Mouse (Mus musculus) brown adipose tissue, adult 24 weeks (tissue): ENCODE data around the gene Terf2. TPM values are rescaled to one million over a fixed set of nuclear protein-coding genes. Genes with fewer than 3 reads are reported as not detected.

ENCODE experiments used
- H3K27ac ChIP-seq: fragments of 200-500 bp; replicated peaks from 2 replicates; pipeline ENCODE4 v1.5.1; 2012; ENCODE audit warnings: low read depth, mild to moderate bottlenecking, low read length
- H3K4me1 ChIP-seq: fragments of 200-500 bp; 2 replicates; pipeline ENCODE4 v1.6.1; 2012; ENCODE audit warnings: low read length, mixed read lengths; ENCODE audit not compliant: control insufficient read depth, insufficient read depth, insufficient read length
- H3K4me3 ChIP-seq: fragments of 200-500 bp; 2 replicates; pipeline ENCODE4 v1.5.1; 2012; ENCODE audit warnings: low read depth, mild to moderate bottlenecking, low read length, moderate library complexity; ENCODE audit not compliant: insufficient read depth
- polyA plus RNA-seq: library from polyadenylated mRNA; stranded (reverse); fragments of >200 nt; gene quantifications from 2 replicates; pipeline ENCODE4 v1.2.4, GENCODE M21; 2012; ENCODE audit not compliant: missing spikeins, insufficient read depth, insufficient read length

Gene Terf2
- polyA plus RNA-seq, 1 experiment, result 9.0 TPM

GRCm38 (mm10) chr8:107121681-107122291 lies 25.4 kb upstream of the Terf2 start:
- no peak overlapping the region for H3K27ac ChIP-seq
- H3K4me1 ChIP-seq, result peaks cover 7% of the 10 kb centered on the region; the same call in 1 of the 2 replicates
- H3K4me3 ChIP-seq, result no peak overlapping the region

DNA sequence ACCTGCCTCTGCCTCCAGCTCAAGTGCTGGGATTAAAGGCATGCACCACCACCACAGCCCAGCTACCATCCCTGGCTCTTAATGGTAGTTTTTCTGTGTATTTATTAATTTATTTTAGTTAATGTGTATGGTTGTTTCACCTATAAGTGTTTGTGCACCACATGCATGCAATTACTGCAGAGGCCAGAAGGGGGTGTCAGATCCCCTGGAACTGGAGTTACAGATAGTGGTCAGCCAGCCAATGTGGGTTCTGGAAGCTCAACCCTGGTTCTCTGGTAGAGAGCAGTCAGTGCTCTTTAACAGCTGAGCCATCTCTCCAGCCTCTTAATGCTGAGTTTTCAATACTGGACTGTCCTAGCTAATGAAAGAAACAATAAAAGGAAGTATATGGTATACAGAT lies 24.5 kb upstream of the Terf2 start:
- H3K27ac ChIP-seq, result no peak overlapping the region
- no peak overlapping the region for H3K4me3 ChIP-seq
- peaks cover 7% of the 10 kb centered on the region; the same call in 1 of the 2 replicates for H3K4me1 ChIP-seq

DNA sequence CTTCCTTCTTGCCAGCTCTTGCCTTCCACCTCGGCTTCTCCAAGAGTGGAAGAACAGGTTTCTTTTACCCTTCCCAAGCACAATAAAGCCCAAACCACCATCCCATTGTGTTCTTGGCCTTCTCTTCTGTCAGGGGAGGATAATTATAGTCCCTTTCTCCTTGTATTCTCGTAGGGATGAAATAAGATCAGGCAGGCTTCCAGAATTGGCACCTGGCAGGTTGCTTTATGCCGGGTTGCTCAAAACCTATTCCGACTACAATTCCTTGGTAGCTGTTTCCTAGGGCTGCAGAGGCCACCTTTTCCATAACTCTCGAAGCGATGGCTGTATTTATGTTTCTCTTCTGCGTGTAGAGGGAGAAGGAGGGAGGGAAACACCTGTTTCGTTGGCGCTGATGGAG lies 23.1 kb upstream of the Terf2 start:
- no peak overlapping the region for H3K4me3 ChIP-seq
- H3K27ac ChIP-seq, result peak overlapping the region; percentile 5; the same call in 1 of the 2 replicates
- H3K4me1 ChIP-seq, result peaks cover 10% of the 10 kb centered on the region; the same call in 1 of the 2 replicates

DNA sequence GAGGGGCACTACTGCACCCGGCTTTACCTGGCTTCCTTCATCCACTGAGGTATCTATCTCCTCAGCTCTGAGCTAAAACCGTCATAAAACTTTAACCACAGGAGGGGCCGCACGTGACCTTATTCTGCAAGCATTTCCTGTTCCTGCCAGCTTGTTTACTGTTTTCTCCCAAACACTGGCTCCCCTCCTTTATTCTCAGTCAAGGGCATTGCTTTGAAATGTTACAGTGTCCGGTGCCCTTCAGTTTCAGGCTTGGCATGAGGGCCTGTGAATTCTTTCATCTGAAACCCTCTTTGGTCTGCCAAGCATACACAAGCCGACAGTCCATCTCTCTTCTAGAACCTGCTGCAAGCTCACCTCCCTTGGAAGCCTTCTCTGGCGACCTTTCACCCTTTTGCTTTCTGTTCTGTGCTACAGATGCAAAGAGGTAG lies 22.5 kb upstream of the Terf2 start:
- peak overlapping the region; percentile 5; the same call in 1 of the 2 replicates for H3K27ac ChIP-seq
- no peak overlapping the region for H3K4me3 ChIP-seq
- H3K4me1 ChIP-seq, result peaks cover 10% of the 10 kb centered on the region; the same call in 1 of the 2 replicates

DNA sequence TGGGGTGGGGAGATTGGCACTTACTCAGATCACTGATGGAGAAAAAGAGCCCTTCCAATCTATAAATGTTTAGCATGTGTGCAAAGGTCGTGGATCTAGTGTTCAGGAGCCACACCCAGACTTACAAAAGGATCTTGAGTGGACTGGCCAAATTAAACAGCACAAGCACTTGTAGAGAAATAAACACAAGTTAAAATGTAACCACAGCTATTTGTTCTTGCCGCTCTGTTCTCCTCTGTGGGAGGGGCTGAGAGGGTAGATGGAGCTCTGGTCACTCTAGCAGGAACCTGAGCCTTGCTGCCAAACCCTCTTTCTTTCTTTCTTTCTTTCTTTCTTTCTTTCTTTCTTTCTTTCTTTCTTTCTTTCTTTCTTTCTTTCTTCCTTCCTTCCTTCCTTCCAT lies 20.7 kb upstream of the Terf2 start:
- H3K27ac ChIP-seq, result no peak overlapping the region
- peaks cover 10% of the 10 kb centered on the region; the same call in 1 of the 2 replicates for H3K4me1 ChIP-seq
- no peak overlapping the region for H3K4me3 ChIP-seq

- no peak overlapping the region for H3K27ac ChIP-seq
Observed at GRCm38 (mm10) chr8:107116023-107116422, 19.7 kb upstream of the Terf2 start.

DNA sequence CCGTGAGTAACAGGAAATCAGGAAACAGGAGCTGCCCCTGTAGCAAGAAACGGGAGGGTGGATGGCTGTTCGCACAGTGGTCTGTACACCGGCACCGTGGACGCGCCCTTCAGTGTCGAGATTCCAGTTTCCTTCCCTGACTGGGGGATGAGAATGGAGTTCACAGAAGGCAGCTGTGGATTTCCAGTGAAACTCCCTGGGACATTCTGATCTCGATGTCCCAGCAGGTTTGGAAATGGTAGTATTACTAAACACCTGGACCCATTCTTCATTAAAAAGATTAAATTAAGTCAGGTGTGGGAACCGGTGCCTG lies 18.6 kb upstream of the Terf2 start:
- peak overlapping the region; percentile 7 for H3K4me3 ChIP-seq
- H3K27ac ChIP-seq, result peak overlapping the region; percentile 16
- peaks cover 10% of the 10 kb centered on the region; the same call in 1 of the 2 replicates for H3K4me1 ChIP-seq

More at GRCm38 (mm10) chr8:107116023-107116422, 19.7 kb upstream of the Terf2 start:
- H3K4me1 ChIP-seq, result peaks cover 10% of the 10 kb centered on the region; the same call in 1 of the 2 replicates
- H3K4me3 ChIP-seq, result no peak overlapping the region

DNA sequence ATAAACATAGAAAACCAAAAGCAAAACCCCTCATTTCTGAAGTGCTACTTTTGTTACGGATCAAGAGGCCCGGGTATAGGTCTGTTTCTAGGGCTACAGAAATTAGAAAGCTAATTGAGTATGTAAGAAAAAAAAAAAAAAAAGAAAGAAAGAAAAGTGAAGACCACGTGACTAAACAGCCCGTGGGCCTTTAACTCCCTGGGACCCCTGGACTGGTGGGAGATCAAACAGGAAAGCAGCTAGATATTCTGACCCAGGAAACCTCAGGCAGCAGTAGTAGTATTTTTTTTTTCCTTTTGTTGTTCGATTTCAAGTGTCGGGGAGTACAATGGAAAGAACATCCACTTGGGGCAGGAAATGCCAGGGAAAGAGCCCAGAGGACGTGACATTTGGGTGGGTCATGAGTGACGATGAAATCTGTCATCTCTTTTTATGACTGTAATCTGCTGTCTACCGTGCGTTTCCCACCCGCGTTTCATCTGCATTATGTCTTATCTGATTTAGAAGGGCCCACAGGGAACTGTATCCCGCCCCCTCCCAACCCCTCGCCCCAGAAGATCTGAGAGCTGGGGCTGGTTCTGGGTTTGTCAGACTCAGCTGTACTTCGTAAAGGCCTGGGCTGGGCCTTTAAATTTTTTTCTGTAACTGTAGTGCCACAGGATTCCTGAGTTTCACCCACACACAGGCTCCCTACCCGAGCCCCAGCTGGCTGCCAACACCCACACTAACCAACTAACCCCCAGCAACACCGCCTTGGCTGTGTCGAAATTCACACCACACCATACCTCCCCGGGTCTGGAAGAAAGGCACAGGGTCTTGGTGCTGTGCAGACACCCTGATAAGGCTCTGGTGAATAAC lies 18.0 kb upstream of the Terf2 start:
- Histone ChIP-seq H3K4me3 (peak overlapping the region; percentile 7), H3K4me1 (peaks cover 7% of the 10 kb centered on the region; the same call in 1 of the 2 replicates), H3K27ac (peak overlapping the region; percentile 16)

DNA sequence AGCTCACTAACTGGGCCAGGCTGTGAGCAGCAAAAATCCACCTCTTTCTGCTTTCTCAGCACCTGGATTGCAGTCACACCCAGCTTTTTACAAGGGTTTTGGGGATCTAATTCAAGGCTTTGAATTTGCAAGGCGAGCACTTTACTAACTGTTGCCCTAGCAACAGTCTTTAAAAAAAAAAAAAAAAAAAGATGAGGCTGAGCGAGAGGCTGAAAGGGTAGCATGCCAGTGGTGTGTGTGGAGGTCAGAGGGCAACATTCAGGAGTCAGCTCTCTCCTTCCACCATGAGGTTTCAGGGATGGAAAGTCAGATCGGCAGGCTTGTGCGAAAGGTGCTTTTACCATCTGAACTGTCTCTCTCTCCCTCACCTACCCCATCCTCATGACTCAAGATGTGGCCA lies 16.9 kb upstream of the Terf2 start:
- H3K27ac ChIP-seq, result no peak overlapping the region
- 0 out of 2 replicates have a peak, but pooled peaks cover 3% of the 10 kb centered on the region for H3K4me1 ChIP-seq
- no peak overlapping the region for H3K4me3 ChIP-seq

DNA sequence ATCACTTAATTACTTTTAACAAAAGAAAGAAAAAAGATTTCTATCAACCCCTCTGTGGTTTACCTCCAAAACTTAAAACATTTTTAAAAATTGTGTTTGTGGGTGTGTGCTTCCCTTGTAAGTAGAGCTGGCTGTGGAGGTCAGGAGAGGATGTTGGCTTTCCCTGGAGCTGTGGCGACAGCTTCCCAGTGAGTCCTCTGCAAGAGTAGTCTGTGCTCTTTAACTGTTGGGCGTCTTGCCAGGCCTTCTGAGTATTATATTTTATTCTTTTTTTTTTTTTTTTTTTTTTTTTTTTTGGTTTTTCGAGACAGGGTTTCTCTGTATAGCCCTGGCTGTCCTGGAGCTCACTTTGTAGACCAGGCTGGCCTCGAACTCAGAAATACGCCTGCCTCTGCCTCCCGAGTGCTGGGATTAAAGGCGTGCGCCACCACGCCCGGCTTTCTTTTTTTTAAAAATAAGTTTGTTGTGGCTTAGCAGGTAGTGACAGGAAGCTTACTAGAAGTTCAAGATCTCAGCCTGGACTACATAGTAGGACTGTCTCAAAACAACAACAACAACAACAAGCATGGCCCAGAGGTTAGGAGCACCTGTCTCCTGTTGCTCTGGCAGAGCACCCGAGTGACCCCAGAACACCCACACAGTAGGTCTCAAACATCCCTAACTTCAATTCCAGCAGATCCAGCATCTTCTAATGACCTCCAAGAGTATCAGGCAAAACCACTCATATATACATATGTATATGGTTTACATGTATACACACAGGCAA lies 15.2 kb upstream of the Terf2 start:
- Histone ChIP-seq H3K4me3 (no peak overlapping the region), H3K4me1 (0 out of 2 replicates have a peak, but pooled peaks cover 3% of the 10 kb centered on the region), H3K27ac (no peak overlapping the region)

- H3K27ac ChIP-seq, result no peak overlapping the region
Observed at GRCm38 (mm10) chr8:107110629-107111330, 14.4 kb upstream of the Terf2 start.

GRCm38 (mm10) chr8:107109816-107110435 lies 13.6 kb upstream of the Terf2 start:
- Histone ChIP-seq H3K27ac (no peak overlapping the region), H3K4me3 (no peak overlapping the region), H3K4me1 (0 out of 2 replicates have a peak, but pooled peaks cover 2% of the 10 kb centered on the region)

More at GRCm38 (mm10) chr8:107110629-107111330, 14.4 kb upstream of the Terf2 start:
- H3K4me1 ChIP-seq, result 0 out of 2 replicates have a peak, but pooled peaks cover 3% of the 10 kb centered on the region
- H3K4me3 ChIP-seq, result no peak overlapping the region

DNA sequence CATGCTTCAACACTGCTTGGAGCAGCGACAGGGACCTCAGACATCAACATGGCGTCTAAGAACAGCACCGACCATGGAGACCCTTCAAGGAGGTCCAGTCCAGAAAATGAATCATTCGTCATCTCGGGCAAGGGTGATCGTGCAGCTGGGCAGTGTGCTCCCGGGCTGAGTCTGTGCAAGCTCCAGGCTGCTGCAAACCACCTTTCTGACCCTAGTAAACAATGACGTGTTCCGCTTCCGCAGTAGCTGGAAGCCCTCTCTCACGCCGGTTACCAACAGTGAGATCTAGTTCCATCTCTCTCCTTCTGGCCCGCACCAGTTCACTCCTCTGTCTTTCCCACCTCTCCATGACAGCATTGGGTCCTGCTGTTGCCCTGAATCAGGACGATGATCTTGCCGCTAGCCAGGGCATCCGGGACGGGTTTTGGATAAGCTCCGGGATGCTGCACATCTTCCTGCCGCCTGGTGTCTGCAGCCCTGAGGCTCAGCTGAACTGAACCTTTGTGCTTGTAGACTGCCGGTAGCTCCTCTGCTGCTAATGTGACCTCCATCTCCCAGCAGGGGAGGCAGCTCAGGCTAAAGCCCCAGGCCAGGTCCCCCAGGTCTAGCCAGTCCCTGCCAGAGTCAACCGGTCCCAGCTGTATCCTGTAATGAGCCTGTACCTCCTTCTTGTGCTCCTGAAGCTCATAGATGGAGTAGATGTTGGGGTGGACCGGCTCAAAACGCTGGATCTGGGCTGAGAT lies 12.8 kb upstream of the Terf2 start:
- H3K4me3 ChIP-seq, result 0 out of 2 replicates have a peak overlapping the region, but pooled peaks have one; percentile 19

More for the DNA sequence above, 12.8 kb upstream of the Terf2 start:
- no peak overlapping the region for H3K27ac ChIP-seq
- H3K4me1 ChIP-seq, result no peaks in the 10 kb centered on the region
